Mouse (Mus musculus) lung, embryonic 14.5 days (tissue): ENCODE measurements at regions not wholly inside any gene's neighbourhood (a gene's known extent, or its start where the extent isn't known, plus 50 kb on each side); places are given as distances from the start of the nearest gene placed in this dataset.

Experiments
- ATAC-seq: fragments of 200-750 bp; cut with Nextera tagmentation; 2 replicates; pipeline ENCODE4 v1.8.0; 2017; ENCODE audit warnings: mild to moderate bottlenecking, moderate TSS enrichment, moderate library complexity; ENCODE audit not compliant: insufficient read depth
- DNase-seq: peaks from one replicate; pipeline ENCODE4 v3.0.0-alpha.2; 2015
- H3K27ac ChIP-seq: fragments of 300-500 bp; sonication (generic); 2 replicates; pipeline ENCODE4 v1.5.1; 2014; ENCODE audit warnings: low read depth, mild to moderate bottlenecking, moderate library complexity
- H3K27me3 ChIP-seq: fragments of 300-500 bp; sonication (generic); 2 replicates; pipeline ENCODE4 v1.6.1; 2014; ENCODE audit warnings: low read length, control low read depth; ENCODE audit not compliant: insufficient read depth
- H3K36me3 ChIP-seq: fragments of 300-500 bp; sonication (generic); 2 replicates; pipeline ENCODE4 v1.6.1; 2014; ENCODE audit warnings: control low read depth; ENCODE audit not compliant: insufficient read depth
- H3K4me1 ChIP-seq: fragments of 300-500 bp; sonication (generic); 2 replicates; pipeline ENCODE4 v1.6.1; 2014; ENCODE audit warnings: antibody characterized with exemption, control low read depth; ENCODE audit not compliant: insufficient read depth
- H3K4me2 ChIP-seq: fragments of 300-500 bp; sonication (generic); 2 replicates; pipeline ENCODE4 v1.6.1; 2014; ENCODE audit warnings: mild to moderate bottlenecking
- H3K4me3 ChIP-seq: fragments of 300-500 bp; sonication (generic); 2 replicates; pipeline ENCODE4 v1.5.1; 2014; ENCODE audit warnings: low read depth, low read length
- H3K9ac ChIP-seq: fragments of 300-500 bp; sonication (generic); 2 replicates; pipeline ENCODE4 v1.6.1; 2014
- H3K9me3 ChIP-seq: fragments of 300-500 bp; sonication (generic); 2 replicates; pipeline ENCODE4 v1.6.1; 2016; ENCODE audit warnings: low read depth, low read length, control low read depth
- CTCF ChIP-seq: IDR thresholded peaks from 2 replicates; pipeline ENCODE4 v1.5.1; 2016; ENCODE audit warnings: antibody characterized with exemption, low read depth
- WGBS: fragments of 180-500 bp; shearing (Covaris S2); extraction: QIAGEN DNeasy Blood & Tissue Kit; methylation state at CpG from one replicate; pipeline ENCODE4 v1.1.7; 2014; 5-methylcytosine and 5-hydroxymethylcytosine counted together

GRCm38 (mm10) chr1:30540088-30540698 lies 333.5 kb downstream of the Phf3 start:
- 88% methylated on average over 13 of the region's 13 CpGs for WGBS
- ATAC-seq (no peak), DNase-seq (no peak)
- Histone ChIP-seq H3K36me3 (no peaks in the 10 kb centered on the region), H3K4me2 (no peak overlapping the region), H3K4me1 (no peaks in the 10 kb centered on the region), H3K9ac (no peak overlapping the region), H3K27me3 (no peaks in the 10 kb centered on the region), H3K9me3 (no peaks in the 10 kb centered on the region), H3K4me3 (no peak overlapping the region), H3K27ac (no peak overlapping the region)
- TF ChIP-seq CTCF: no peak

GRCm38 (mm10) chr1:30536989-30537975 lies 336.4 kb downstream of the Phf3 start:
- no peak overlapping the region for H3K9ac ChIP-seq
- ATAC-seq: no peak
- no peak overlapping the region for H3K27ac ChIP-seq
- no peak overlapping the region for H3K4me2 ChIP-seq
- H3K4me3 ChIP-seq: no peak overlapping the region
- DNase-seq: no peak
- WGBS: 54% methylated on average over 11 of the region's 11 CpGs
- no peaks in the 10 kb centered on the region for H3K9me3 ChIP-seq
- no peaks in the 10 kb centered on the region for H3K36me3 ChIP-seq
- H3K27me3 ChIP-seq: no peaks in the 10 kb centered on the region
- TF ChIP-seq CTCF: no peak
- no peaks in the 10 kb centered on the region for H3K4me1 ChIP-seq

- Histone ChIP-seq H3K4me1 (no peaks in the 10 kb centered on the region), H3K9ac (no peak overlapping the region), H3K27ac (no peak overlapping the region), H3K9me3 (no peaks in the 10 kb centered on the region), H3K4me2 (no peak overlapping the region), H3K36me3 (no peaks in the 10 kb centered on the region), H3K27me3 (no peaks in the 10 kb centered on the region), H3K4me3 (no peak overlapping the region)
- WGBS: 58% methylated on average over 3 of the region's 3 CpGs
- no peak for TF ChIP-seq CTCF
- DNase-seq (no peak), ATAC-seq (no peak)
Observed at GRCm38 (mm10) chr1:30517348-30517747, 356.4 kb downstream of the Phf3 start.

- no peak overlapping the region for H3K4me3 ChIP-seq
- ATAC-seq (no peak), DNase-seq (no peak)
- no peaks in the 10 kb centered on the region for H3K4me1 ChIP-seq
- no peak overlapping the region for H3K9ac ChIP-seq
- no peaks in the 10 kb centered on the region for H3K27me3 ChIP-seq
- H3K9me3 ChIP-seq: no peaks in the 10 kb centered on the region
- 91% methylated on average over 6 of the region's 6 CpGs for WGBS
- H3K4me2 ChIP-seq: no peak overlapping the region
- no peak overlapping the region for H3K27ac ChIP-seq
- no peak for TF ChIP-seq CTCF
- H3K36me3 ChIP-seq: no peaks in the 10 kb centered on the region
Observed at GRCm38 (mm10) chr1:30515846-30516245, 357.9 kb downstream of the Phf3 start.

GRCm38 (mm10) chr1:30503224-30503623 lies 370.5 kb downstream of the Phf3 start:
- Histone ChIP-seq H3K36me3 (no peaks in the 10 kb centered on the region), H3K27ac (no peak overlapping the region), H3K4me2 (no peak overlapping the region), H3K4me1 (no peaks in the 10 kb centered on the region), H3K9ac (no peak overlapping the region), H3K4me3 (no peak overlapping the region), H3K9me3 (no peaks in the 10 kb centered on the region), H3K27me3 (no peaks in the 10 kb centered on the region)
- peak; percentile 63 for DNase-seq
- no peak for ATAC-seq
- peak; percentile 55; the same call in 1 of the 2 replicates for TF ChIP-seq CTCF
- WGBS: 26% methylated on average over 1 of the region's 1 CpGs

GRCm38 (mm10) chr1:30460295-30460958 lies 413.3 kb downstream of the Phf3 start:
- H3K9ac ChIP-seq: no peak overlapping the region
- no peak overlapping the region for H3K4me2 ChIP-seq
- H3K27ac ChIP-seq: no peak overlapping the region
- no peaks in the 10 kb centered on the region for H3K27me3 ChIP-seq
- 86% methylated on average over 4 of the region's 4 CpGs for WGBS
- TF ChIP-seq CTCF: no peak
- DNase-seq: no peak
- H3K4me3 ChIP-seq: no peak overlapping the region
- no peaks in the 10 kb centered on the region for H3K9me3 ChIP-seq
- H3K36me3 ChIP-seq: no peaks in the 10 kb centered on the region
- ATAC-seq: no peak
- H3K4me1 ChIP-seq: no peaks in the 10 kb centered on the region

- ATAC-seq (no peak), DNase-seq (no peak)
- H3K4me1 ChIP-seq: no peaks in the 10 kb centered on the region
- H3K27ac ChIP-seq: no peak overlapping the region
- no peak overlapping the region for H3K4me2 ChIP-seq
- no peaks in the 10 kb centered on the region for H3K9me3 ChIP-seq
- H3K9ac ChIP-seq: no peak overlapping the region
- H3K36me3 ChIP-seq: no peaks in the 10 kb centered on the region
- TF ChIP-seq CTCF: no peak
- H3K4me3 ChIP-seq: no peak overlapping the region
- WGBS: 21% methylated on average over 1 of the region's 1 CpGs
- H3K27me3 ChIP-seq: no peaks in the 10 kb centered on the region
Observed at GRCm38 (mm10) chr1:30437964-30438363, 435.8 kb downstream of the Phf3 start.
